Mouse (Mus musculus): ENCODE results near the gene Lrrc4c.

Lrrc4c gene

DNA sequence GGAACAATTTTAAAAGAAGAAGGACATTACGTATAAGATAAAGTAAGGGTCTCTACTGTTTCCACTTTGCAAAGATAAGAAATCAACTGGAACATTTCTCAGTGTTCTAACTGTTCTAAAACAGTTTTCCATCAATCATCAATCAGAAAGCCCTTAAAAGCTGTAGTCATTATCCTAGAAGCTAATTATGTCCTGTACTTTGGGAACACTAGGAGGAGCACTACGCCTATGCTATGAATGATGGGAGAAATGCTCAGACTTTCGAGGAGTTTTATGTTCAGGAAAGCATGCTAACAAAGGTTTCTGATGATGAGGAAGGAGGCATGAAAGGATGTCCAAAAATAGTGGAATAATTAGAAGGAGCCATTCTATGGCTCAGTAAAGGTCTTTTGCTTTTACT is 219.5 kb downstream of the Lrrc4c start:
- no peak for DNase-seq (ENCODE audit: low spot score in 2 of 2)

- DNase-seq (ENCODE audit: low spot score in 2 of 2), result no peak
Observed at GRCm38 (mm10) chr2:96547171-96547570, 229.2 kb downstream of the Lrrc4c start.

- no peak for DNase-seq (ENCODE audit: low spot score in 2 of 2)
Observed at GRCm38 (mm10) chr2:96573755-96574154, 255.8 kb downstream of the Lrrc4c start.

DNA sequence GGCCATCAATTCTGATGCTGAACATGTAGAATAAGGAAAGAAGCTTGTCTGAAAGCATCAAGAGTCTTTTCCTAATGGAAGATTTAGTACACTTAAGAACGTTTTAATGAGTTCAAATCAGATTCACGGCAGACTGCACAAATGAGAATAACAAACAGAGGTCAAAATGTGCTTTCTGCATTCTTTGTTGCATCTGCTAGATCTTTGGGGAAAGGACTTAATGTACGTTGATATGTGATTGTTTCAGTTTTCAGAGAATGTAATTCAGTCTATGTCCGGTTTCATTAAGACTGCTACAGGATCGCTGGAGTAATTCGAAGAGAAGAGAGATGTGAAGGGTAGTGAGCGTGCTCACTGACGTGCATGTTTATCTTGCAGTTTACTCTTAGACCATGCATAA is 259.7 kb downstream of the Lrrc4c start:
- DNase-seq (ENCODE audit: low spot score in 2 of 2), result no peak

DNA sequence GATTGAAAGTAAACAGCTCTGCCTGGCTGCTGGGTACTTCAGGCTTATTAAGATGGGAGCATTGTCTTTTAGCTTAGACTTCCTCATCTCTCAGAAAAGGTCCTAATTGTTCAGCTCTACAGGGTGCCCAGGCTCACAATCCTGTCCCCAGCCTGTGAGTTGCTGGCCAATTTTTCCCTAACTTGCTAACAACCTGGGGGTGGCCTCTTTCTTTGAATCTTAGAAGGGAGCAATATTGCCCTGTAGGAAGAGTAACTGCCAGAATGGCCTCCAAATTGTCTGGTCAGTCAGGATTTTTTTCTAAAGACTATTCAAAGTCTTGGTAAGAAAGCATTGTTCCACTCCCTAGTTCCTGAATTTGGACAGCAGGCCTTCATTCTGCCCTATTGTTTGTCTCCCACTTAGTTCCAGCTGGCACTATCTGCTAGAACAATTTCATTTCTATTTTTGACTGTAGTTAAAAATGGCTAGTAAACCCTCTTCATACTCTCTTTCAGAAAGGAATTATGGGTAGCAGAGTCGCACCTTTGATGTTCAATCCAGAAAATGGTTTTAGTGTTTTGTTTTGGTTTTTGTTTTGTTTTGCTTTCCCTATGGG is 262.3 kb downstream of the Lrrc4c start:
- no peak for DNase-seq (ENCODE audit: low spot score in 2 of 2)

GRCm38 (mm10) chr2:96585665-96586064 is 267.7 kb downstream of the Lrrc4c start:
- peak; percentile 49 to 61 for DNase-seq (ENCODE audit: low spot score in 2 of 2)

- DNase-seq (ENCODE audit: low spot score in 2 of 2), result no peak
Observed at GRCm38 (mm10) chr2:96604801-96605200, 286.8 kb downstream of the Lrrc4c start.

- no peak for DNase-seq (ENCODE audit: low spot score in 2 of 2)
Observed at GRCm38 (mm10) chr2:96614121-96614520, 296.2 kb downstream of the Lrrc4c start.

GRCm38 (mm10) chr2:96618691-96619205 is 300.8 kb downstream of the Lrrc4c start:
- no peak for DNase-seq (ENCODE audit: low spot score in 2 of 2)

- DNase-seq (ENCODE audit: low spot score in 2 of 2), result no peak
Observed at GRCm38 (mm10) chr2:96667113-96667512, 349.1 kb downstream of the Lrrc4c start.

DNA sequence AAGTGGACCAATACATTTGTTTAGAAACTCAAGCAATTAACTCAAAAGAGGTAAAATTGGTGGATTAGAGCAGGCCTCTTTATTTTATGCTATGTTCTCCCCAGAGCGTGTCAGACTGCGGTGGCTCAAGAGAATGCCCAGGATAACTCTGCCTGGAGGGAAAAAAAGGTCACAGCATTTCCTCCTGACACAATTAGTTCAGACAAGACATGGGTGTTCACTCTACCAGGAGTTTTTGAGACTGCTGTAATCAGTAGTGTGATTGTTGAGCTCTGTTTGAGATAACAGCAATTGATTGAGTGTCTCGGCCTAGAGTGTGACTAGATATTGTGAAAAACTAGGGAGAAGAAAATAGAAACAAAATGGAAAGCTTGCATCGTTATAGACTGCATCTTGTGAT is 363.8 kb downstream of the Lrrc4c start:
- no peak for DNase-seq (ENCODE audit: low spot score in 2 of 2)

DNA sequence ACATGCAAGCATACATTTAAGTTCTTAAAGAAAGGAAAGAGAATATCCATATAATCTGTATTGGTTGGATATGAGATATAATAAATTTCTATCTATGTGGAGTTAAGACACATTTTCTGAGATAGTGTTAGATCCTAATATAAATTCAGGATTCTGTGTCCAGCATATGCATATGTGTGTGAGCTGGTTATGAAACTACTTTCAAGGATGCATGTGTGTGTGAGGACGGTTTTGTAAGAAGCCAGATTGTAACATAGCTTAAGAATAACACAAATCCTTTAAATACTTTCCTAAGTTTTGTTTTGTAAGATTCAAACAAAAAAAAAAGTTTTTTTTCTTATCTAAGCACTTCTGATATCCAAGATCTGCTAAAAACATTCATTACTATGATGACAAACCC is 367.4 kb downstream of the Lrrc4c start:
- no peak for DNase-seq (ENCODE audit: low spot score in 2 of 2)

- no peak for DNase-seq (ENCODE audit: low spot score in 2 of 2)
Observed at GRCm38 (mm10) chr2:96705004-96705403, 387.0 kb downstream of the Lrrc4c start.

GRCm38 (mm10) chr2:96707772-96708350 is 389.9 kb downstream of the Lrrc4c start:
- no peak for DNase-seq (ENCODE audit: low spot score in 2 of 2)

DNA sequence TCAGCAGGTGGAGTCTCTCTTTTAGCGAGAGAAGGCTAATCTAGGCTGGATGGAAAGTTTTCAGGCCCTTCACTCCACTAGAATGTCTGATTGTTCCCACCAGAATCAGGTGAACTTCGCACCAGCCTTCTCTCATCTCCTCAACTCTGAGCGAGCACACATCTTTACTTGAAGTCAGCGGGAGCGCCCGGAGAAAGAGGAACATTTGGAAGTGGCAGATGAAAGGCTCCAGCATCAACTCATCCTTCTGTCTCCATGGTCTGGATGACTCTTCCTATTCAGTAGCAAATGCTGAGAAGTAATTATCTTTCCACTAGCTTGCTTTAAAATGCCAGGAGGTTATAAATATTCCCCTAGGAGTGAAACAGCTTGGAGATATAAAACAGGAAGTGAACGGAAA is 396.6 kb downstream of the Lrrc4c start:
- no peak for DNase-seq (ENCODE audit: low spot score in 2 of 2)

GRCm38 (mm10) chr2:96717353-96717752 is 399.4 kb downstream of the Lrrc4c start:
- DNase-seq (ENCODE audit: low spot score in 2 of 2), result no peak

- DNase-seq (ENCODE audit: low spot score in 2 of 2), result no peak
Observed at GRCm38 (mm10) chr2:96723395-96723794, 405.4 kb downstream of the Lrrc4c start.

DNA sequence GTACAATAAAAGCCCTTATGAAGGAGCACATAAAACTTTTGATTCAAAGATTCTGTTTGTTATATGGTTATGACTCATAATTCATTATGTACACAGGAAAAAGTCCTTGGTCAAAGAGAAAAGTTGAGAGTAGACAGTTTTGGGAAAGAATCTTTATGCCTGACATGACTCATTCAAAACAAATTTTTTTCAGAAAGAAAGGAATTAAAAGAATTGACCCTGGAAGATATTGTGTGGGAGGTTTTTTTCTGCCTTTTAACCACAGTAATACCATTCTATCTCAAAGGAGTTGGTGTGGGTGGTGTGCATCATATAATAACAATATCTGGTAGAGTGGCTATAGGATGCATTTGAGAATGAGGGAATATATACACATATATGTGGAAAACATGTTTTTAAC is 418.1 kb downstream of the Lrrc4c start:
- no peak for DNase-seq (ENCODE audit: low spot score in 2 of 2)

GRCm38 (mm10) chr2:96755066-96755465 is 437.1 kb downstream of the Lrrc4c start:
- DNase-seq (ENCODE audit: low spot score in 2 of 2), result no peak

DNA sequence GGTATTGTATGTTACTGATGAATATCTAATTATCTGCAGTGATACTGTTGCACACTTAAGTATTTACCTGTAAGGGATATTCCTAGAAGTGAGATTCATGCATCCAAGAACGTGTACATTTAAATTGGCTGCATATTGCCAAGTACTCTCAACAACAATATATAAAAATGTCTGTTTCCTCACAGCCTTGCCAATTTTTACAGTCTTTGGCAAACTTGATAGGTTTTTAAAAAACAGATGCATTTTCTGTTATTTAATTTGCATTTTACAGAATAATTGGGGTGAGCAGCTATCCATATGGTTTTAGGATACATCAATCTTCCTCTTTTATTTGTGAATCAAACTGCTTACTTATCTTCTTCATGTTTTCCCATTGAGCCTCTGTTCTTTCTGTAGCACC is 439.7 kb downstream of the Lrrc4c start:
- no peak for DNase-seq (ENCODE audit: low spot score in 2 of 2)

DNA sequence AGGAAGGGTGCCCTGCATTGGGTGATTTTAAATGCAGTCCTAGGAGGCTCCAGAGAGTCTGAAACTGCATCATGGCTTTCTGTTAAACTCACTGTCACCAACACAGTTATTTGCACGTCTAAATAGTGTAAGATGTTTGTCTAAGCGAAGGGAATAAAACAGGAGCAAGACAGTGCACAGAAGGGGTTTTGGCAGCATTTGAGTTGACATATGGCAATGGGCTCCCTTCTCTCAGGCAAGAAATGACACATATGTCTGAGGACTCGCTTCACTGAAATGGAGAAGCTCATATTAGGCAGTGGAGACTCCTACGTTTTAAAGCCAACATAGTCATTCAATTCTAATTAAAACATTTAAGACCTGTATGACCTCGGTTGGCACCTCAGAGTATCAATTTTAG is 445.6 kb downstream of the Lrrc4c start:
- no peak for DNase-seq (ENCODE audit: low spot score in 2 of 2)

- DNase-seq (ENCODE audit: low spot score in 2 of 2), result no peak
Observed at GRCm38 (mm10) chr2:96775376-96775775, 457.4 kb downstream of the Lrrc4c start.

DNA sequence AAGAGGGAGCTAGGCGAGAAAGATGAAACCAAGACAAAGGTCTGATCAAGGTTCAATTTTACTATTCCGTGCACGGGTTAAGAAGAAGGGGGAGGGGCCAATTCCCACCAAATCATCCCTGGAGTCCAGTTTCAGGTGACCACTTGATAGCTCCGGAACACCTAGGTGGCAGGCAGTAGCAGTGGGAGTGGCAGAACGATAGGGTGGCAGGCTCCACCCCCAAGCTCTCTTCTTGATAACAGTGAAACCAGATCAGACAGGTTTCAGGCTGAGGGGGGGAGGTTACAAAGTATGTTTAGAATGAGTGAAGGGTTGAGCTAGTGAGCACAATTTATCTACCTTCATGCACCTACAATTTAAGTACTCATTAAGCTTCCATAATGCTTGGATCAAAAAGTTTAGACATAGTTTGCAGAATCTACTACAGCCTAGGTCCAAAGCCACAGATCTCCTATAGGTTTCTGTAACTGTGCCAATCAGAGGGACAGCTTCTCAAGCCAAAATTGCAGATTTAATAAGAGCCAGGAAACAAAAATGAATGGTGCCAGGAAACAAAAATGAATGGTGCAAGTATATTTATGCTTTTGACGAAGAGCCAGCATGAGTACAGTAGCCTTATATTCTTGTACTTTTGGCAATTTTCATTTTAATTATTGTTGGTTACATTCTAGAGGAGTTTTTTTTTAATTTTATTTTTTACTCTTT is 478.9 kb downstream of the Lrrc4c start:
- no peak for DNase-seq (ENCODE audit: low spot score in 2 of 2)
